Mouse (Mus musculus): Measurements from ENCODE around the gene Gm28308. TPM values are rescaled to one million over a fixed set of nuclear protein-coding genes. Genes with fewer than 3 reads are reported as not detected.
A peak's percentile ranks its signal among the peaks of the same experiment; 100 is the strongest.

The Gm28308 gene
- polyA plus RNA-seq, 1 experiment, result 0.78 TPM

GRCm38 (mm10) chr6:52161336-52162092 lies 51.6 kb downstream of the Gm28308 start:
- WGBS, result 33% methylated on average over 8 of the region's 8 CpGs
- no peaks in the 10 kb centered on the region for H3K27me3 ChIP-seq (replicated peaks; ENCODE audit: control insufficient read depth, insufficient read depth, low read length)
- H3K27ac ChIP-seq (ENCODE audit: insufficient read depth, low read depth, low read length), result no peak overlapping the region
- TF ChIP-seq CTCF (conservative IDR thresholded peaks at IDR 0.05; ENCODE audit: insufficient read depth, insufficient read length, low read depth, low read length), result no peak
- no peak for TF ChIP-seq POLR2A (IDR thresholded peaks at IDR 0.05; ENCODE audit: low read depth, low read length)
- H3K4me3 ChIP-seq (ENCODE audit: insufficient read depth, low read depth, low read length), result no peak overlapping the region
- no peak for DNase-seq
- H3K4me1 ChIP-seq (ENCODE audit: control insufficient read depth, insufficient read depth, low read length), result peaks cover 7% of the 10 kb centered on the region; the same call in 1 of the 2 replicates
- no peaks in the 10 kb centered on the region for H3K36me3 ChIP-seq (ENCODE audit: control insufficient read depth, insufficient read depth, low read length)

DNA sequence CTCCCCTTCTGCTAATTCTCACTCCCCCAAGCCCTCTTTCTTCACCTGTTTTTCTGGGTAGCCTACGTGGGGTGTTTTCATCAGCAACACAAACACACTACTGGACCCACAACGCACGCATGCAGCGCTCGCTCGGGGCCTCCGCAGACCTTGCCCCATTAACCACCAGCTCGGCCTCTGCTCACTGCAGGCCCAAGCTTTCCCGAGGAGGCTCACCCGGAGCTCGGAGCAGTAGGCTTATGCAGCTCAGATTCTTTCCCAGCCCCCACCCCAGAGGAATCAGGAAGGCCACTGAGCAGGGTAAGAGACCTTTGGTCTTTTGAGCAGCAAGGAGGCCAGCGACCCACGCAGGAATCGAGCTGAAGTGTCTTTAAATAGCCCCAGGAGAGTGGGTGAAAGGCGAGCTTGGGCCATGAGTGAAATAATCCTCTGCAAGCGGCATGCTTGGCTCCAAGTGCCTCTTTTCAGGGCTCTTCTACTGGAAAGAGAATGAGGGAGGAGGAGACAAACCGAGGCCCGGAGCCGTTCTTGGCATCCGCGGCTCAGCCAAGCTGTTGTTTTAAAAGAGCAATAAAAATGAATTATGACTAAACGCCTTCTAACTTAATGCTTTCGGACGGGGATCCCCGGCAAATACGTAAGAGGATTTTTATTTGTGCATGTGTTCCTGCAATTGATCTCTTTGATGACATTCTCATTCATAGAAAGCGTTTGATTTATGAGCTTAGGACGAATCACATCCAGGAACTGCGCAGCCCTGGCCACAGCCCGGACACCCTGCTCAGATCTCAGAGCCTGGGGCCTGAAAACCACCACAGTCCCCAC lies 52.4 kb downstream of the Gm28308 start:
- DNase-seq, result peak; percentile 83
- TF ChIP-seq POLR2A (IDR thresholded peaks at IDR 0.05; ENCODE audit: low read depth, low read length) (no peak), CTCF (conservative IDR thresholded peaks at IDR 0.05; ENCODE audit: insufficient read depth, insufficient read length, low read depth, low read length) (no peak)
- Histone ChIP-seq H3K27ac (ENCODE audit: insufficient read depth, low read depth, low read length) (peak overlapping the region; percentile 17), H3K4me3 (ENCODE audit: insufficient read depth, low read depth, low read length) (peak overlapping the region; percentile 11; the same call in 1 of the 2 replicates), H3K27me3 (replicated peaks; ENCODE audit: control insufficient read depth, insufficient read depth, low read length) (no peaks in the 10 kb centered on the region), H3K4me1 (ENCODE audit: control insufficient read depth, insufficient read depth, low read length) (peaks cover 7% of the 10 kb centered on the region; the same call in 1 of the 2 replicates), H3K36me3 (ENCODE audit: control insufficient read depth, insufficient read depth, low read length) (no peaks in the 10 kb centered on the region)
- 16% methylated on average over 30 of the region's 30 CpGs for WGBS

GRCm38 (mm10) chr6:52159979-52160378 lies 53.2 kb downstream of the Gm28308 start:
- Histone ChIP-seq H3K4me3 (ENCODE audit: insufficient read depth, low read depth, low read length) (peak overlapping the region; percentile 16; the same call in 1 of the 2 replicates), H3K27me3 (replicated peaks; ENCODE audit: control insufficient read depth, insufficient read depth, low read length) (no peaks in the 10 kb centered on the region), H3K36me3 (ENCODE audit: control insufficient read depth, insufficient read depth, low read length) (no peaks in the 10 kb centered on the region), H3K27ac (ENCODE audit: insufficient read depth, low read depth, low read length) (peak overlapping the region; percentile 30; the same call in 1 of the 2 replicates), H3K4me1 (ENCODE audit: control insufficient read depth, insufficient read depth, low read length) (peaks cover 7% of the 10 kb centered on the region; the same call in 1 of the 2 replicates)
- TF ChIP-seq CTCF (conservative IDR thresholded peaks at IDR 0.05; ENCODE audit: insufficient read depth, insufficient read length, low read depth, low read length) (no peak), POLR2A (IDR thresholded peaks at IDR 0.05; ENCODE audit: low read depth, low read length) (no peak)
- peak; percentile 79 for DNase-seq
- WGBS, result 15% methylated on average over 9 of the region's 9 CpGs

GRCm38 (mm10) chr6:52159164-52159761 lies 53.9 kb downstream of the Gm28308 start:
- H3K36me3 ChIP-seq (ENCODE audit: control insufficient read depth, insufficient read depth, low read length), result no peaks in the 10 kb centered on the region
- peak overlapping the region; percentile 58 for H3K27ac ChIP-seq (ENCODE audit: insufficient read depth, low read depth, low read length)
- DNase-seq, result peak; percentile 77
- 16% methylated on average over 12 of the region's 12 CpGs for WGBS
- peaks cover 7% of the 10 kb centered on the region; the same call in 1 of the 2 replicates for H3K4me1 ChIP-seq (ENCODE audit: control insufficient read depth, insufficient read depth, low read length)
- TF ChIP-seq CTCF (conservative IDR thresholded peaks at IDR 0.05; ENCODE audit: insufficient read depth, insufficient read length, low read depth, low read length) (no peak), POLR2A (IDR thresholded peaks at IDR 0.05; ENCODE audit: low read depth, low read length) (no peak)
- peak overlapping the region; percentile 85 for H3K4me3 ChIP-seq (ENCODE audit: insufficient read depth, low read depth, low read length)
- H3K27me3 ChIP-seq (replicated peaks; ENCODE audit: control insufficient read depth, insufficient read depth, low read length), result no peaks in the 10 kb centered on the region

DNA sequence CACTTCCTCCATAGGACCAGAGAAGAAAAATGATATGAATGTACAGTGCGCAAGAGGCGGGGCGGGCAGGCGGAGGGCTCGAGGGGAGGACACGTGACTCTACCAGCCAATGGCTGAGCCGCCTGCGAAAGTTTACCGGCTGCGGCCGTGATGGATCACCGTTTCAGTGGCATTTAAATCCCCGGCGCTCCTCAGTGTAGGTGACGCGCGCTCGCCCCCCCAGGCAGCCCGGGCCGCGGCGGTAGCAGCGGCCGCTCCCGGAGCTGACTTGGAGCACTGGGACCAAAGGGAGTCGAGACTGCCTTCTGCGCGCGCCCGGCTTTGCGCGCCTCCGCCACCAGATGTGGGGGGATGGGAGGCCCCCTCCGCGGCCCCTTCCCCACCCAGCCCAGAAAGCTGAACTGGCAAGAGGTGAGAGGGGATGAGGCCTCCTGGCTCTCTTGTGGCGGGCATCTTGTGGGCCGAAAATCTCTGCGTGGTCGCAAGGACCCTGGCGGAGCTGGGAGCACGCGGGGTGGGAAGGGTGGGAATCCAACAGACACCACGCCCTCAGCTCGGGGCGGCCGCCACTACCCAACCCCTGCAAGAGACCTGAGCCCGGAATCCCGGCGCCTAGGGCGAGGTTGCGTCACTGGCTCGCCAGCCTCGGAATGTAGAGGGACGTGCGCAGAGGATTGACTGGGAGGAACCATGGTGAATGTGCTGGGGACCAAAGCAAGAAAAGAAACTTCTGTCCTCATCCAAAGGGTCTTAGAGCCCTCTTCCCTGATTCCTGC lies 54.7 kb downstream of the Gm28308 start, which contains the start of gene Hoxa1:
Hoxa1 (minus strand) TSS at position 42 of the 776 bp plus-strand sequence.
- TF ChIP-seq POLR2A (IDR thresholded peaks at IDR 0.05; ENCODE audit: low read depth, low read length) (peak; percentile 33), CTCF (conservative IDR thresholded peaks at IDR 0.05; ENCODE audit: insufficient read depth, insufficient read length, low read depth, low read length) (no peak)
- H3K27ac ChIP-seq (ENCODE audit: insufficient read depth, low read depth, low read length), result peak within 1 kb of the TSS; percentile 58
- H3K36me3 ChIP-seq (ENCODE audit: control insufficient read depth, insufficient read depth, low read length), result no peaks in the 10 kb centered on the region
- peaks cover 7% of the 10 kb centered on the region; the same call in 1 of the 2 replicates for H3K4me1 ChIP-seq (ENCODE audit: control insufficient read depth, insufficient read depth, low read length)
- peak within 1 kb of the TSS; percentile 85 for H3K4me3 ChIP-seq (ENCODE audit: insufficient read depth, low read depth, low read length)
- H3K27me3 ChIP-seq (replicated peaks; ENCODE audit: control insufficient read depth, insufficient read depth, low read length), result no peaks in the 10 kb centered on the region
- under 1% methylated on average over 55 of the region's 55 CpGs for WGBS
- DNase-seq, result peak; percentile 94

Data from kidney, adult 2 months (tissue).